In genomic region chr15:89174889-89175339, GRCm38 (mm10) we compare ENCODE assay signal across 8 mouse cellular contexts. TPM values are rescaled to one million over a fixed set of nuclear protein-coding genes. Genes with fewer than 3 reads are reported as not detected.
DNase-seq lines count a peak whose midpoint lies in the region; ATAC-seq and TF ChIP-seq lines count a peak whose summit lies in the region.
"Had no signal": no experiment of that assay in that cellular context is flagged by ENCODE, and none has a peak within 500 bp of the region (broad histone marks: within the 10 kb centered on the region; RNA-seq: fewer than 3 reads in every experiment).

No protein-coding gene starts in this region.

- H3K4me1 ChIP-seq in liver, adult 2 months (ENCODE audit: control insufficient read depth, insufficient read depth, low read length), result peaks cover 60% of the 10 kb centered on the region
- peaks cover 78% of the 10 kb centered on the region for H3K4me1 ChIP-seq in embryonic facial prominence, embryonic 14.5 days (ENCODE audit: control insufficient read depth, insufficient read depth, low read length)
- H3K4me1 ChIP-seq in intestine, postnatal 0 days (replicated peaks; ENCODE audit: control insufficient read depth, insufficient read depth, low read length), result peaks cover 41% of the 10 kb centered on the region
- peaks cover 78% of the 10 kb centered on the region for H3K4me1 ChIP-seq in olfactory bulb, adult 2 months (ENCODE audit: control insufficient read depth, insufficient read depth, low read length)

- 47% methylated on average over 11 of the region's 11 CpGs for WGBS in liver, adult 2 months
- WGBS in embryonic facial prominence, embryonic 14.5 days, result 55% methylated on average over 11 of the region's 11 CpGs
- 36% methylated on average over 11 of the region's 11 CpGs for WGBS in intestine, postnatal 0 days
- 27% methylated on average over 11 of the region's 11 CpGs for WGBS in olfactory bulb, adult 2 months

- no peaks in the 10 kb centered on the region for H3K9me3 ChIP-seq in embryonic facial prominence, embryonic 14.5 days (ENCODE audit: control insufficient read depth, low read length)
- H3K9me3 ChIP-seq in intestine, postnatal 0 days (ENCODE audit: control insufficient read depth), result no peaks in the 10 kb centered on the region

- no peak for TF ChIP-seq POLR2A in liver, adult 2 months (IDR thresholded peaks at IDR 0.05; ENCODE audit: extremely low read depth, insufficient read depth, low read length)
- TF ChIP-seq POLR2A in olfactory bulb, adult 2 months (IDR thresholded peaks at IDR 0.05; ENCODE audit: insufficient read depth, low read depth, low read length), result no peak

- peak overlapping the region; percentile 93 for H3K27ac ChIP-seq in liver, adult 2 months (replicated peaks; ENCODE audit: insufficient read depth, low read depth, low read length)
- peak overlapping the region; percentile 73; the same call in 1 of the 2 replicates for H3K27ac ChIP-seq in embryonic facial prominence, embryonic 14.5 days (replicated peaks; ENCODE audit: low read depth, low read length)
- peak overlapping the region; percentile 72; the same call in 1 of the 2 replicates for H3K27ac ChIP-seq in intestine, postnatal 0 days (ENCODE audit: low read depth, low read length)
- peak overlapping the region; percentile 25; the same call in 1 of the 2 replicates for H3K27ac ChIP-seq in olfactory bulb, adult 2 months (ENCODE audit: insufficient read depth, low read depth, low read length)

- no peak overlapping the region for H3K4me3 ChIP-seq in liver, adult 2 months (ENCODE audit: insufficient read depth, low read depth, low read length)
- no peak overlapping the region for H3K4me3 ChIP-seq in embryonic facial prominence, embryonic 14.5 days (ENCODE audit: low read depth, low read length)
- H3K4me3 ChIP-seq in intestine, postnatal 0 days (ENCODE audit: low read depth, low read length), result no peak overlapping the region
- H3K4me3 ChIP-seq in olfactory bulb, adult 2 months (ENCODE audit: insufficient read depth, low read depth, low read length), result no peak overlapping the region

- DNase-seq in liver, adult 2 months (ENCODE audit: extremely low read depth, low read depth, low spot score), result peak; percentile 22
- no peak for DNase-seq in liver
- no peak for DNase-seq in embryonic facial prominence, embryonic 14.5 days (ENCODE audit: low spot score)
- no peak for DNase-seq in urinary bladder, postnatal 4 days (ENCODE audit: low spot score in 2 of 2)
- DNase-seq: gastrocnemius, postnatal 25 days had no signal

- H3K9ac ChIP-seq in liver, adult 2 months (ENCODE audit: low read depth, low read length), result no peak overlapping the region
- H3K9ac ChIP-seq in embryonic facial prominence, embryonic 14.5 days (ENCODE audit: low read depth, low read length), result no peak overlapping the region
- no peak overlapping the region for H3K9ac ChIP-seq in intestine, postnatal 0 days (ENCODE audit: low read depth, low read length)

- peaks cover 54% of the 10 kb centered on the region for H3K79me2 ChIP-seq in liver, adult 2 months (ENCODE audit: control insufficient read depth, insufficient read depth, low read length)

- no peak for ATAC-seq in embryonic facial prominence, embryonic 14.5 days (ENCODE audit: low read depth)
- no peak for ATAC-seq in intestine, postnatal 0 days
- ATAC-seq in inflammation-experienced regulatory T-cells, adult 6 months, result no peak

- H3K4me2 ChIP-seq in embryonic facial prominence, embryonic 14.5 days (ENCODE audit: low read depth, low read length), result peak overlapping the region; percentile 100; the same call in 1 of the 2 replicates
- H3K4me2 ChIP-seq in intestine, postnatal 0 days (replicated peaks; ENCODE audit: low read depth), result peak overlapping the region; percentile 94; the same call in 1 of the 2 replicates

- no peak for TF ChIP-seq CTCF in liver, adult 2 months (IDR thresholded peaks at IDR 0.05; ENCODE audit: low read depth, low read length)
- no peak for TF ChIP-seq CTCF in intestine, postnatal 0 days (IDR thresholded peaks at IDR 0.05; ENCODE audit: low read depth)
- TF ChIP-seq CTCF in olfactory bulb, adult 2 months (IDR thresholded peaks at IDR 0.05; ENCODE audit: insufficient read depth, low read depth, low read length), result no peak

- H3K36me3 ChIP-seq in liver, adult 2 months (ENCODE audit: control insufficient read depth, insufficient read depth, low read length), result no peaks in the 10 kb centered on the region
- no peaks in the 10 kb centered on the region for H3K36me3 ChIP-seq in embryonic facial prominence, embryonic 14.5 days (ENCODE audit: control insufficient read depth, insufficient read depth, low read length)
- no peaks in the 10 kb centered on the region for H3K36me3 ChIP-seq in intestine, postnatal 0 days (ENCODE audit: control insufficient read depth, insufficient read depth)

- H3K27me3 ChIP-seq in liver, adult 2 months (ENCODE audit: control insufficient read depth, insufficient read depth, low read length), result no peaks in the 10 kb centered on the region
- H3K27me3 ChIP-seq in embryonic facial prominence, embryonic 14.5 days (replicated peaks; ENCODE audit: control insufficient read depth, insufficient read depth, low read length), result no peaks in the 10 kb centered on the region
- H3K27me3 ChIP-seq in intestine, postnatal 0 days (replicated peaks; ENCODE audit: control insufficient read depth, insufficient read depth, low read length), result no peaks in the 10 kb centered on the region

RNA-seq across cellular contexts. Expression of gene Plxnb2, which starts 5.7 kb away (rescaled TPM):
- total RNA-seq in liver, adult 2 months (2014; rRNA removed), result 80.0 and 111 TPM in 2 replicates
- 189 and 199 TPM in 2 replicates for polyA plus RNA-seq in liver, adult 2 months (2012; rRNA removed)
- 158 and 169 TPM in 2 replicates for polyA plus RNA-seq in embryonic facial prominence, embryonic 14.5 days (2014; fragmentation: Nextera tagmentation; extraction: Ambion mirVana)
- 71.5 and 74.0 TPM in 2 replicates for polyA plus RNA-seq in intestine, postnatal 0 days (2015; fragmentation: Nextera tagmentation; extraction: Ambion mirVana)
- 46.6 TPM in 1 of 2 replicates, not detected in the other for polyA plus RNA-seq in olfactory bulb, adult 2 months (2012; ENCODE audit: insufficient read depth, insufficient read length, low replicate concordance, missing spikeins)
- polyA plus RNA-seq in inflammation-experienced regulatory T-cells, adult 6 months (2017; shearing (Covaris generic)), result 1 to 10 TPM; 1.0 to 3.7 (median 1.7) TPM

RNA-seq across cellular contexts. Expression of gene Dennd6b, which starts 21.4 kb away (rescaled TPM):
- total RNA-seq in liver, adult 2 months (2014; rRNA removed), result 2.8 and 3.4 TPM in 2 replicates
- polyA plus RNA-seq in liver, adult 2 months (2012; rRNA removed), result 8.4 and 10.0 TPM in 2 replicates
- polyA plus RNA-seq in embryonic facial prominence, embryonic 14.5 days (2014; fragmentation: Nextera tagmentation; extraction: Ambion mirVana), result 11.4 and 13.1 TPM in 2 replicates
- polyA plus RNA-seq in intestine, postnatal 0 days (2015; fragmentation: Nextera tagmentation; extraction: Ambion mirVana), result 3.2 and 3.4 TPM in 2 replicates
- not detected in 2 replicates for polyA plus RNA-seq in olfactory bulb, adult 2 months (2012; ENCODE audit: insufficient read depth, insufficient read length, low replicate concordance, missing spikeins)
- 10 to 100 TPM in 2 of 3 experiments, 1 to 10 TPM in 1; 3.4 to 16.7 (median 13.6) TPM for polyA plus RNA-seq in inflammation-experienced regulatory T-cells, adult 6 months (2017; shearing (Covaris generic))

RNA-seq across cellular contexts. Expression of gene Mapk11, which starts 25.5 kb away (rescaled TPM):
- 0.74 and 1.1 TPM in 2 replicates for total RNA-seq in liver, adult 2 months (2014; rRNA removed)
- polyA plus RNA-seq in liver, adult 2 months (2012; rRNA removed), result 1.1 and 1.3 TPM in 2 replicates
- 7.8 and 8.6 TPM in 2 replicates for polyA plus RNA-seq in embryonic facial prominence, embryonic 14.5 days (2014; fragmentation: Nextera tagmentation; extraction: Ambion mirVana)
- 1.6 and 1.9 TPM in 2 replicates for polyA plus RNA-seq in intestine, postnatal 0 days (2015; fragmentation: Nextera tagmentation; extraction: Ambion mirVana)
- not detected in 2 replicates for polyA plus RNA-seq in olfactory bulb, adult 2 months (2012; ENCODE audit: insufficient read depth, insufficient read length, low replicate concordance, missing spikeins)
- 10 to 100 TPM in 2 of 3 experiments, 1 to 10 TPM in 1; 8.2 to 23.6 (median 21.4) TPM for polyA plus RNA-seq in inflammation-experienced regulatory T-cells, adult 6 months (2017; shearing (Covaris generic))

RNA-seq across cellular contexts. Expression of gene Mapk12, which starts 34.4 kb away (rescaled TPM):
- total RNA-seq in liver, adult 2 months (2014; rRNA removed), result 2.4 and 3.3 TPM in 2 replicates
- polyA plus RNA-seq in liver, adult 2 months (2012; rRNA removed), result 1.6 and 2.1 TPM in 2 replicates
- polyA plus RNA-seq in embryonic facial prominence, embryonic 14.5 days (2014; fragmentation: Nextera tagmentation; extraction: Ambion mirVana), result 13.6 and 14.2 TPM in 2 replicates
- polyA plus RNA-seq in intestine, postnatal 0 days (2015; fragmentation: Nextera tagmentation; extraction: Ambion mirVana), result 2.3 and 2.7 TPM in 2 replicates
- not detected in 2 replicates for polyA plus RNA-seq in olfactory bulb, adult 2 months (2012; ENCODE audit: insufficient read depth, insufficient read length, low replicate concordance, missing spikeins)
- 1 to 10 TPM in 2 of 3 experiments, under 1 TPM in 1; 0.50 to 3.6 (median 2.8) TPM for polyA plus RNA-seq in inflammation-experienced regulatory T-cells, adult 6 months (2017; shearing (Covaris generic))

RNA-seq across cellular contexts. Expression of gene Ppp6r2, which starts 36.4 kb away (rescaled TPM):
- total RNA-seq in liver, adult 2 months (2014; rRNA removed), result 43.9 and 57.5 TPM in 2 replicates
- polyA plus RNA-seq in liver, adult 2 months (2012; rRNA removed), result 115 and 143 TPM in 2 replicates
- polyA plus RNA-seq in embryonic facial prominence, embryonic 14.5 days (2014; fragmentation: Nextera tagmentation; extraction: Ambion mirVana), result 27.3 and 32.2 TPM in 2 replicates
- 17.7 and 21.3 TPM in 2 replicates for polyA plus RNA-seq in intestine, postnatal 0 days (2015; fragmentation: Nextera tagmentation; extraction: Ambion mirVana)
- polyA plus RNA-seq in olfactory bulb, adult 2 months (2012; ENCODE audit: insufficient read depth, insufficient read length, low replicate concordance, missing spikeins), result not detected in 2 replicates
- polyA plus RNA-seq in inflammation-experienced regulatory T-cells, adult 6 months (2017; shearing (Covaris generic)), result 10 to 100 TPM; 21.5 to 33.7 (median 30.1) TPM

Comparison
In these comparisons a context has a peak if more than half of its experiments do, and no peak if none do; other contexts are left out.
1. H3K27ac ChIP-seq: peak in every context shown above with its lines; median percentile 93 in liver, adult 2 months; 73 in embryonic facial prominence, embryonic 14.5 days; 72 in intestine, postnatal 0 days; 25 in olfactory bulb, adult 2 months.